Mouse (Mus musculus) E14TG2a.4 (cell line): ENCODE measurements around the gene Hspg2.

Source experiments
- CTCF ChIP-seq: conservative IDR thresholded peaks from 2 replicates; pipeline ENCODE4 v1.5.1; 2014; ENCODE audit warnings: low read length
- NANOG ChIP-seq: IDR thresholded peaks from 2 replicates; pipeline ENCODE4 v1.6.1; 2014; ENCODE audit warnings: borderline replicate concordance, low read length, mixed read lengths
- POU5F1 ChIP-seq: IDR thresholded peaks from 2 replicates; pipeline ENCODE4 v1.6.1; 2014; ENCODE audit warnings: low read length, borderline replicate concordance

DNA sequence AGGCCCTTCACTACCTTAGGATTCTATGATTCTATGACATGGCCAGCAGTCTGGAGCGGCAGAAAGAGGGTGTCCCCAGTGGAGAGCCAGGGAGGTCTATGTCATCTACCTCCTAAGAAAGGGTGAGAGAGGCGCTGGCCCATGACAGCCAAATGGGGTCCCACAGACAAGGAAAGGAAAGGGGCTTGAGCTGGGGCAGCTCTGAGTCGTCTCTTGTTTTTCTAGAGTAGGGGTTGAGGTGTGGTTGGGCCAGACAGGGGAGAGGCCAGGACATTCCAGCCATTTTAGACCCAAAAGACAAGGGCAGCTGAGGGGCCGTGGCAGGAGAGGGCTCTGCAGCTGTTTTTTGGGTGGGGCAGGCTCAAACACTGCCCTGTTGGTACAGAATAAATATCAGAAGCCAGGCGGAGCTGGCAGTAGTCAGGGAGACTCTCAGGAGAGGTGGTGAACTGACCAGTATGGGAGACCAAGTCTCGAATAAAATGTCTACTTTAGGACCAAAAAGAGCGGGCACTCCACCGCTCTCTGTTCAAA lies 15.3 kb upstream of the Hspg2 start, which contains the start of gene 1700013G24Rik:
- TF ChIP-seq CTCF: no peak
- no peak for TF ChIP-seq NANOG
- TF ChIP-seq POU5F1: no peak
